Mouse (Mus musculus): ENCODE results near the gene Itsn1. TPM values are rescaled to one million over a fixed set of nuclear protein-coding genes. Genes with fewer than 3 reads are reported as not detected.

Gene Itsn1
- polyA plus RNA-seq, 1 experiment from 2014 or later: 79.2 TPM

DNA sequence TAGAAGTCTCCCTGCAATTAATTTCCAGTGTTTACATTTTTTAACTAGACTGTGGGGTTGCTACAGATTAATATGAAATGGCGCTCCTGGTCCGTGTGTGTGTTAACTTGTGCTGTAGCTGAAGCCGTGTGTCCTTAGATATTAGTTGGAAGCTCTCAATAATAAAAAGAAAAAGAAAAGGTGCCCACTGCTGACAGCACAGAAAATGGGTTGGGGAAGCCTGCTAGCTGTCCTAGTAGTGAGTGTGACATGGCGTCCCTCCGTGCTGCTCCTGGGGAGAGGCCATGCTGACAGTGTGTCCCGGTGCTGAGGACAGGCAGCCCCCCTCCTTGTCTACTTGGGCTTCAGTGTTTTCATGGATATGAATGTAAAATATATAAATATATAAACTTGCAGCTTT, 142.1 kb downstream of the Itsn1 start:
- Histone ChIP-seq H3K27me3 (no peaks in the 10 kb centered on the region), H3K4me1 (peaks cover 6% of the 10 kb centered on the region; the same call in 1 of the 2 replicates), H3K27ac (no peak overlapping the region), H3K4me3 (no peak overlapping the region), H3K9me3 (replicated peaks) (no peaks in the 10 kb centered on the region), H3K9ac (no peak overlapping the region), H3K4me2 (replicated peaks) (no peak overlapping the region), H3K36me3 (peaks cover 56% of the 10 kb centered on the region)
- ATAC-seq (ENCODE audit: low FRiP score): no peak
- 92% methylated on average over 6 of the region's 6 CpGs for WGBS

DNA sequence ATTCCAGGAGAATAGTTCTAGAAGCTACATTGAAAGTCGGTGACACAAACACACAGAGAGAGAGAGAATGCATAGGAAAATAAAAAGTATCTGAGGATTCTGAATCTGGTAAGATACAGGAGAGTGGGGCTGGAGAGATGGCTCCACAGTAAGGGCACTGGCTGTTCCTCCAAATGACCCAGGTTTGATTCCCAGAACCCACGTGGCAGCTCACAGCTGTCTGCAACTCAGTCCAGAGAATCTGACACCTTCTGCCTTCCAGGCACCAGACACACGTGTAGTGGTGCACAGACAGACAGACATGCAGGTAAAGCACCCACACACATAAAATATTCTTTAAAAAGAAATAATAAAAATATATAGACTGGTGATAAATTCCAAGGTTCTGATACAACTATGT, 144.6 kb downstream of the Itsn1 start:
- WGBS: 77% methylated on average over 3 of the region's 3 CpGs
- Histone ChIP-seq H3K27ac (no peak overlapping the region), H3K4me1 (peaks cover 6% of the 10 kb centered on the region; the same call in 1 of the 2 replicates), H3K4me3 (no peak overlapping the region), H3K9ac (no peak overlapping the region), H3K27me3 (no peaks in the 10 kb centered on the region), H3K4me2 (replicated peaks) (no peak overlapping the region), H3K36me3 (peaks cover 42% of the 10 kb centered on the region), H3K9me3 (replicated peaks) (no peaks in the 10 kb centered on the region)
- ATAC-seq (ENCODE audit: low FRiP score): no peak

DNA sequence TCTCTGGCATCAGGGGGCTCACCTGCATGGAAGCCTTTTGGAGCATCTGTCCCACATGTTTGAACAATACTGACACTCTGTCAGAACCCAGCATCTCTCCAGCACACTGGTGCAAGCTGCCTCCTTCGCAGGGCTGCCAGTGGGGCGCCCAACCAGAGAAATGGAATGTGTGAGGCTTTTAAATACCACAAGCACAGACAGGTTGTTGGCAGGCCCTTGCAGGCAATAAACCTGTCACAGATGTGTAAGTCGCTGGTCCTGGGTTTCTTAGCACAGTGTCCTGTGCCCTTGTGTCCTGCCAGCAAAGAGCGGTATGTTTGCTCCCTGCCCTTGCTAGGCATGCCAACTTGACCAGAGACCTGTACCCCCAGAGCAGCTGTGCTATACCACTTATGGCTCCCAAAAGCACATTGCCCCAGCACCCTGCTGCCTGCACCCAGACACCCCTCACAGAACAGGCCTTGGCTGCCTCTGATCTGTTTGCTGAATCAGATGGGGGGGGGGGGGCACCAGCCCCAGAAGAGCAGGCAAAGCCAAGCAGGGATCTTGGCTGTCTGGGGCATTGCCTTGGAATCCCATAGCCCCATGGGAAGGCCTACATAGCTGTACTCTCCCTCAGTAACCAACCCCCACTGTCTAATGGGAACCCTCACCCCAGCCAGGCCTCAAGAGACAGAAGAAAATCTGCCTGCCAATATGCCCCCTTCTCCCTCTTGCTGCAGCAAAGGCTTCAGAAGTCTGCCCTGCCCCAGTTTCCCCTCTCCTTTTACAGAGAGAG, 146.7 kb downstream of the Itsn1 start:
- no peak overlapping the region for H3K9ac ChIP-seq
- H3K4me1 ChIP-seq: peaks cover 6% of the 10 kb centered on the region; the same call in 1 of the 2 replicates
- no peak for ATAC-seq (ENCODE audit: low FRiP score)
- no peak overlapping the region for H3K4me2 ChIP-seq (replicated peaks)
- H3K27me3 ChIP-seq: no peaks in the 10 kb centered on the region
- 0 out of 2 replicates have a peak overlapping the region, but pooled peaks have one; percentile 5 for H3K27ac ChIP-seq
- WGBS: 73% methylated on average over 4 of the region's 4 CpGs
- H3K36me3 ChIP-seq: peaks cover 35% of the 10 kb centered on the region
- H3K4me3 ChIP-seq: no peak overlapping the region
- no peaks in the 10 kb centered on the region for H3K9me3 ChIP-seq (replicated peaks)

GRCm38 (mm10) chr16:91876457-91876856, 147.4 kb downstream of the Itsn1 start:
- no peak overlapping the region for H3K4me2 ChIP-seq (replicated peaks)
- H3K9me3 ChIP-seq (replicated peaks): no peaks in the 10 kb centered on the region
- H3K27ac ChIP-seq: no peak overlapping the region
- peaks cover 6% of the 10 kb centered on the region; the same call in 1 of the 2 replicates for H3K4me1 ChIP-seq
- no peaks in the 10 kb centered on the region for H3K27me3 ChIP-seq
- no peak overlapping the region for H3K9ac ChIP-seq
- WGBS: 98% methylated on average over 4 of the region's 4 CpGs
- no peak overlapping the region for H3K4me3 ChIP-seq
- no peak for ATAC-seq (ENCODE audit: low FRiP score)
- peaks cover 39% of the 10 kb centered on the region for H3K36me3 ChIP-seq

DNA sequence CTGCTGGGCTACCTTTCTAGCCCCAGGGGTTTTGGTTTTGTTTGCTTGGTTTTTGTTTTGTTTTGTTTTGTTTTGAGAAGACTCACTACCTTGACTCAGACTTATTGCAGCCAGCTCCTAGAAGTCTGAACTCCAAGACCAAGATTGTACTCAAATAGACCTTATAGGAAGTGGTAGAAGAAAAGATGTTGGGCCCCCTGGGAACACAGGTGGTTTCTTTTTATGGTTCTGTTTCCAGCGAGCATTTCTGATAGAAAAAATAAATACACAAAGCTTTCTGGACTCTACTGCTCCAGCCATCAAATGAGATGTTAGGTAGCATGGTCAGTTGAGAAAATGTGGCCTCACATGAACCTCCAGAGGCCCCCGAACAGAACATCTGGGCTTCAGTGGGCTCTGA, 150.0 kb downstream of the Itsn1 start:
- ATAC-seq (ENCODE audit: low FRiP score): no peak
- Histone ChIP-seq H3K4me3 (no peak overlapping the region), H3K36me3 (peaks cover 29% of the 10 kb centered on the region), H3K9ac (no peak overlapping the region), H3K4me1 (peaks cover 13% of the 10 kb centered on the region), H3K4me2 (replicated peaks) (no peak overlapping the region), H3K27ac (no peak overlapping the region), H3K9me3 (replicated peaks) (no peaks in the 10 kb centered on the region), H3K27me3 (no peaks in the 10 kb centered on the region)
- whole genome bisulfite sequencing: 74% methylated on average over 2 of the region's 2 CpGs

GRCm38 (mm10) chr16:91880869-91881767, 152.0 kb downstream of the Itsn1 start:
- Histone ChIP-seq H3K4me2 (replicated peaks) (no peak overlapping the region), H3K9me3 (replicated peaks) (no peaks in the 10 kb centered on the region), H3K4me1 (peaks cover 18% of the 10 kb centered on the region), H3K36me3 (peaks cover 33% of the 10 kb centered on the region), H3K9ac (no peak overlapping the region), H3K4me3 (no peak overlapping the region), H3K27me3 (no peaks in the 10 kb centered on the region), H3K27ac (no peak overlapping the region)
- ATAC-seq (ENCODE audit: low FRiP score): no peak
- WGBS: 95% methylated on average over 11 of the region's 11 CpGs

GRCm38 (mm10) chr16:91882168-91882859, 153.2 kb downstream of the Itsn1 start:
- Histone ChIP-seq H3K27me3 (no peaks in the 10 kb centered on the region), H3K4me1 (peaks cover 21% of the 10 kb centered on the region), H3K9ac (no peak overlapping the region), H3K9me3 (replicated peaks) (no peaks in the 10 kb centered on the region), H3K4me2 (replicated peaks) (no peak overlapping the region), H3K4me3 (no peak overlapping the region), H3K36me3 (peaks cover 32% of the 10 kb centered on the region), H3K27ac (no peak overlapping the region)
- ATAC-seq (ENCODE audit: low FRiP score): no peak
- 74% methylated on average over 9 of the region's 9 CpGs for WGBS

GRCm38 (mm10) chr16:91883636-91884035, 154.6 kb downstream of the Itsn1 start:
- no peak for ATAC-seq (ENCODE audit: low FRiP score)
- Histone ChIP-seq H3K4me2 (replicated peaks) (no peak overlapping the region), H3K27me3 (no peaks in the 10 kb centered on the region), H3K4me3 (no peak overlapping the region), H3K36me3 (peaks cover 40% of the 10 kb centered on the region), H3K9me3 (replicated peaks) (no peaks in the 10 kb centered on the region), H3K9ac (no peak overlapping the region), H3K27ac (0 out of 2 replicates have a peak overlapping the region, but pooled peaks have one; percentile 3), H3K4me1 (peaks cover 21% of the 10 kb centered on the region)
- 80% methylated on average over 2 of the region's 2 CpGs for WGBS

DNA sequence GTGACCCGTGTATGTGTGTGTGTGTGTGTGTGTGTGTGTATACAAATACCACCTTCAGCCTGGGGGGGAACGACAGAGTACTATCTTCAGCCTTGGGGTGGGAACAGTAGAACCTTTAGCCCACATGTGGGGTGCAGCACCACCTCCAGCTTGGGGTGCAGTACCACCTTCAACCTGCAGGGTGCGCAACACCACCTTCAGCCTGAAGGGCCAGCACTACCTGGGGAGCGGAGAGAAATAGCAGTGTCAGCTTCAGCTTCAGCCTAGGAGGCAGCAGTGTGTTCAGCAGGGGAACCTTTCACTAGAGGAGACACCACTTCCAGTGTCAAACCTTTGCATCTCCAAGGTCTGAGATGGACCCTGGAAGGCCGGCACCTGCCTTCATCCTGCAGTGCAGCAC, 155.1 kb downstream of the Itsn1 start:
- Histone ChIP-seq H3K27me3 (no peaks in the 10 kb centered on the region), H3K9me3 (replicated peaks) (no peaks in the 10 kb centered on the region), H3K4me3 (no peak overlapping the region), H3K4me1 (peaks cover 21% of the 10 kb centered on the region), H3K4me2 (replicated peaks) (no peak overlapping the region), H3K36me3 (peaks cover 43% of the 10 kb centered on the region), H3K27ac (no peak overlapping the region), H3K9ac (no peak overlapping the region)
- no peak for ATAC-seq (ENCODE audit: low FRiP score)
- WGBS: 58% methylated on average over 5 of the region's 5 CpGs

DNA sequence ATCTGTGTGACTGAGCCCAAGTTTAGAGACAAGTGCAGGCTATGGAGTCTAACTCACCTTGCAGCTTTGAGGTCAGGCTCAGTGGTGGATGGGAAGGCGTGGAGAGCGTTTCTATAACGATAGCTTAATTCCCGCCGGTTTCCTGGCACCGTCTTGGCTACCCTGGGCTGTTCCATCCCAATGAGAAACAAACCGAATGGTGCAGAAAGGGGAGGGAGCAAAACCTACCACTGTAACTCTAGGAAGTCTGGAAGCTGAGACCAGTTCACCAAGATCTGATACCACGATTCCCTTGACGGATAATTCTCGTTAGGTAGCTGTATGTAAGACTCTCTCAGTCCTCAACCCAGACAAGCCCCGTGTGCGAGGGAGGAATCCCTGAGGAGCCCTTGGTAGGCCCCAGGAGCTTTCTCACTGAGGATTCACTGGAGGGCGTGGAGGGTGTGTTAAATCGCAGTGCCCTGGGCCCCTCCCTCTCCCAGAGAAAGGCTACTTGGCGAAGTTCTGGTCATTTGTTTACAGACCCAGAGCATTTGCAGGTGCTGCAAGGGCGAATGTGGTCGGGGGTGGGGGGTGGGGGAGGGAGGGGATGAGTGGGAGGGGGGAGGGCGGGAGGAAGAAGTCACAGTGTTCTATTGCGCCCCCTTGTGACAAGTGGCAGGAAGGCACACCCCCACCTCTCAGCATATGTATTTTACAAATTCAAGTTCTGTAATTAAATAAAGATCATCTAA, 156.5 kb downstream of the Itsn1 start:
- peaks cover 21% of the 10 kb centered on the region for H3K4me1 ChIP-seq
- peak overlapping the region; percentile 52; the same call in 1 of the 2 replicates for H3K27ac ChIP-seq
- 5% methylated on average over 19 of the region's 19 CpGs for WGBS
- peaks cover 31% of the 10 kb centered on the region for H3K36me3 ChIP-seq
- H3K9ac ChIP-seq: no peak overlapping the region
- H3K27me3 ChIP-seq: no peaks in the 10 kb centered on the region
- H3K4me3 ChIP-seq: no peak overlapping the region
- ATAC-seq (ENCODE audit: low FRiP score): peak; percentile 48; the same call in 1 of the 2 replicates
- no peaks in the 10 kb centered on the region for H3K9me3 ChIP-seq (replicated peaks)
- peak overlapping the region; percentile 33; the same call in 1 of the 2 replicates for H3K4me2 ChIP-seq (replicated peaks)

DNA sequence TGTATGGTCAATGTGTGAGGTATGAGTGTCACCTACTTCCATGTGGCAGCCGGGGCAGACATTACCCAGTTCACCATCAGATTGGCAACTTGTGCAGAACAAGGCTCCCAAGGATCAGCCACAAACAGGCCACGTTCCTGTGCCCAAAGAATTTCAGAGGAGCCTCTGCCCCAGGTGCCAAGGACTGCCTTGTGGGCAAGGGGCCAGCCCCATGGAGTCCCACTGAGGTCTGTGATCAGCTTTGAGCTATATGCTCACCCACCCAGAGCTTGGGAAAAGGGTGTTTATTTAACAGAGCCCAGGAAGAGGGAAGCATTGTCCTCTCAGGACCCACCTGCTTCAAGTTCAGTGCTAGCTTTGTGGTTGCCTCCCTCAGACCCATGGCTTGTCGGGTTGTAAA, 159.3 kb downstream of the Itsn1 start:
- 87% methylated on average over 3 of the region's 3 CpGs for WGBS
- no peak overlapping the region for H3K9ac ChIP-seq
- H3K4me2 ChIP-seq (replicated peaks): no peak overlapping the region
- H3K9me3 ChIP-seq (replicated peaks): no peaks in the 10 kb centered on the region
- ATAC-seq (ENCODE audit: low FRiP score): no peak
- peaks cover 25% of the 10 kb centered on the region; the same call in 1 of the 2 replicates for H3K36me3 ChIP-seq
- no peak overlapping the region for H3K4me3 ChIP-seq
- H3K27ac ChIP-seq: no peak overlapping the region
- H3K4me1 ChIP-seq: peaks cover 16% of the 10 kb centered on the region
- no peaks in the 10 kb centered on the region for H3K27me3 ChIP-seq

Data from hindbrain, embryonic 12.5 days (tissue).